Mouse (Mus musculus) heart, postnatal 36 days (tissue): Measurements from ENCODE around the gene Fam189a2. TPM values are rescaled to one million over a fixed set of nuclear protein-coding genes. Genes with fewer than 3 reads are reported as not detected.

Experiments
- DNase-seq, 2 experiments: peaks; one replicate each; pipeline ENCODE4 v3.0.0; 2021 to 2022
- intact Hi-C: fragments of 180-260 bp; cut with DNase I; formaldehyde crosslinking; loops from one replicate; pipeline ENCODE4 v1.15.1; 2025
- total RNA-seq, 2 experiments: library from RNA; stranded (reverse); gene quantifications; 2 replicates each; pipeline ENCODE4 v1.2.3; 2021

Gene Fam189a2
- total RNA-seq, 2 experiments from 2014 or later: 55.8 to 62.4 TPM

GRCm38 (mm10) chr19:23948301-23949000, 82.4 kb downstream of the Fam189a2 start:
- DNase-seq: no peak
- intact Hi-C loops: no loop called here

- intact Hi-C loops: no loop called here
- no peak for DNase-seq
Measured at GRCm38 (mm10) chr19:23947871-23948270, 82.9 kb downstream of the Fam189a2 start.

- intact Hi-C loops: no loop called here
- DNase-seq: no peak
Measured at GRCm38 (mm10) chr19:23946751-23947150, 84.1 kb downstream of the Fam189a2 start.

- intact Hi-C loops: no loop called here
- no peak for DNase-seq
Measured at GRCm38 (mm10) chr19:23946026-23946685, 84.7 kb downstream of the Fam189a2 start.

GRCm38 (mm10) chr19:23942886-23943285, 87.9 kb downstream of the Fam189a2 start:
- DNase-seq: no peak
- intact Hi-C loops: no loop called here

- intact Hi-C loops: no loop called here
- DNase-seq: no peak
Measured at GRCm38 (mm10) chr19:23941422-23941949, 89.3 kb downstream of the Fam189a2 start.

GRCm38 (mm10) chr19:23930826-23931225, 100.0 kb downstream of the Fam189a2 start:
- no peak for DNase-seq
- intact Hi-C loops: no loop called here

GRCm38 (mm10) chr19:23925541-23925940, 105.3 kb downstream of the Fam189a2 start:
- intact Hi-C loops: no loop called here

GRCm38 (mm10) chr19:23924791-23925190, 106.0 kb downstream of the Fam189a2 start:
- intact Hi-C loops: no loop called here
- DNase-seq: no peak

More at GRCm38 (mm10) chr19:23925541-23925940, 105.3 kb downstream of the Fam189a2 start:
- no peak for DNase-seq

- intact Hi-C loops: no loop called here
- DNase-seq: no peak
Measured at GRCm38 (mm10) chr19:23924057-23924456, 106.8 kb downstream of the Fam189a2 start.

Other genes with a start within 250 kb of the Fam189a2 start
- gene Tjp2, start 194.0 kb upstream of the Fam189a2 start, total RNA-seq: 10 to 100 TPM; 18.2 to 21.3 TPM
- gene Fxn, start 249.6 kb upstream of the Fam189a2 start, total RNA-seq: 10 to 100 TPM; 27.7 to 32.7 TPM